Mouse (Mus musculus): Measurements from ENCODE around the gene Hoxa13.

GRCm38 (mm10) chr6:52276382-52276781 is 15.7 kb upstream of the Hoxa13 start:
- TF ChIP-seq CTCF (IDR thresholded peaks at IDR 0.05; ENCODE audit: borderline replicate concordance, control insufficient read depth, extremely low read depth, insufficient read depth, low read length, poor library complexity) (no peak), POLR2A (IDR thresholded peaks at IDR 0.05; ENCODE audit: control insufficient read depth, extremely low read depth, insufficient read depth, low read length, poor library complexity) (no peak)

Measured in thymus, adult 2 months (tissue).